Mouse (Mus musculus): Measurements from ENCODE around the gene Gps2. TPM values are rescaled to one million over a fixed set of nuclear protein-coding genes. Genes with fewer than 3 reads are reported as not detected.

The Gps2 gene
- polyA plus RNA-seq, 1 experiment from 2014 or later: 48.9 TPM

DNA sequence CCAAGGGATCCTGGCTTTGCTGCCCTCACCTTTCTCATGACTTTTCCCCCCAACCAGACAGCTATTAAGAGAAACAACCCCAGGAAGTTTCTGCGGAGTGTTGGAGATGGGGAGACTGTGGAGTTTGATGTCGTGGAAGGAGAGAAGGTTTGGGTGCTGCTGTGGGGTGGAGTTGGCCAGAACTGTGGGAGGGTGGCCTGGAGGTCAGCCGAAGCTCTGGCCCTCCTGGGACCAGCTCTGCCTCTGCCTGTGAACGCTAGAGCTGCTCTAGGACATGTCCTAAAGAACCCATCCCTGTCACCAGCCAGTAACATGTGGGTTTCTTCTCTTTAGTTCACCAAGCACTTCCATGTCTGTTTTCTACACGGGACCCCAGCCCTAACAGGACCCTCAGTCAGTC is 25.5 kb downstream of the Gps2 start:
- WGBS (ENCODE audit: insufficient replicate concordance): 64% methylated on average over 5 of the region's 5 CpGs
- H3K4me1 ChIP-seq (ENCODE audit: insufficient read depth): peaks cover 21% of the 10 kb centered on the region
- H3K9ac ChIP-seq (replicated peaks): no peak overlapping the region
- DNase-seq (no peak), ATAC-seq (no peak)
- peaks cover 58% of the 10 kb centered on the region for H3K27me3 ChIP-seq (ENCODE audit: insufficient read depth, low read length)
- no peak overlapping the region for H3K27ac ChIP-seq (ENCODE audit: low read depth)
- no peak overlapping the region for H3K4me2 ChIP-seq (ENCODE audit: low read depth, low read length)
- peaks cover 4% of the 10 kb centered on the region for H3K36me3 ChIP-seq (replicated peaks; ENCODE audit: insufficient read depth, low read length)
- H3K4me3 ChIP-seq (ENCODE audit: low read depth, low read length): no peak overlapping the region
- no peaks in the 10 kb centered on the region for H3K9me3 ChIP-seq (ENCODE audit: low read length)
- TF ChIP-seq EP300 (IDR thresholded peaks at IDR 0.05; ENCODE audit: low read depth): no peak
- no peak for TF ChIP-seq CTCF (IDR thresholded peaks at IDR 0.05; ENCODE audit: low read depth)

DNA sequence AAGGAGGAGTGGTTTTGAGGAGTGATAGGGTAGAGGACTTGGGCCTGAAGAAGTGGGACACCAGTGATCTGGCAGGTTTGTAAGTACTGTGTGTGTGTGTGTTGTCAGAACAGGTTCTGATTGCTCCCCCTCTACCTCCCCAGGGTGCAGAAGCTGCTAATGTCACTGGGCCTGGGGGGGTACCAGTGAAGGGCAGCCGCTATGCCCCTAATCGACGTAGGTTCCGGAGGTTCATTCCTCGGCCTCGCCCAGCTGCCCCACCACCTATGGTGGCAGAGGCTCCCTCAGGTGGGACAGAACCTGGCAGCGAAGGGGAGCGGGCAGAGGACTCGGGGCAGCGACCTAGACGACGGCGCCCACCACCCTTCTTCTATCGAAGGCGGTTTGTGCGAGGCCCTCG is 26.0 kb downstream of the Gps2 start:
- WGBS (ENCODE audit: insufficient replicate concordance): 90% methylated on average over 17 of the region's 17 CpGs
- TF ChIP-seq CTCF (IDR thresholded peaks at IDR 0.05; ENCODE audit: low read depth): no peak
- TF ChIP-seq EP300 (IDR thresholded peaks at IDR 0.05; ENCODE audit: low read depth): no peak

DNA sequence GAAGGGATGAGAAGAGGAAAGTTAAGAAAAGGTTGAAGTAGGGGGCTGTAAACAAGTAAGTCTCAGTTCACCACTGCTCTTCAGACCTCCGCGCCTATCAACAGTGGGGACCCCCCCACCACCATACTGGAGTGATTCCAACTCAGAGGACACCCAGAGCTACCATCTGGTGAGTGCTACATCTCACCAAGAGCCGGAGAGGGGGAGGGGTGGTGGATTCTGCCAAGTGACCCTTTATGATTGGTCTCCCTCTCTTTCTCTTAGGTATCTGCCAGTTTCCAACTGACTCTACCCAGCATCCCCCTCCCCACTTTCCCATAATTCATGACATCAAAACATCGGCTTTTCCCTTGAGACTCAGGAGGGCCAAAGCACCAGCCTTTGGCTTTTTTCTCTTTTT is 27.3 kb downstream of the Gps2 start:
- H3K9ac ChIP-seq (replicated peaks): no peak overlapping the region
- TF ChIP-seq CTCF (IDR thresholded peaks at IDR 0.05; ENCODE audit: low read depth) (no peak), EP300 (IDR thresholded peaks at IDR 0.05; ENCODE audit: low read depth) (no peak)
- DNase-seq (no peak), ATAC-seq (no peak)
- H3K27me3 ChIP-seq (ENCODE audit: insufficient read depth, low read length): peaks cover 40% of the 10 kb centered on the region
- no peaks in the 10 kb centered on the region for H3K9me3 ChIP-seq (ENCODE audit: low read length)
- H3K4me1 ChIP-seq (ENCODE audit: insufficient read depth): peaks cover 10% of the 10 kb centered on the region
- H3K36me3 ChIP-seq (replicated peaks; ENCODE audit: insufficient read depth, low read length): peaks cover 10% of the 10 kb centered on the region
- WGBS (ENCODE audit: insufficient replicate concordance): 83% methylated on average over 4 of the region's 4 CpGs
- no peak overlapping the region for H3K4me2 ChIP-seq (ENCODE audit: low read depth, low read length)
- no peak overlapping the region for H3K27ac ChIP-seq (ENCODE audit: low read depth)
- no peak overlapping the region for H3K4me3 ChIP-seq (ENCODE audit: low read depth, low read length)

More for the DNA sequence above, 26.0 kb downstream of the Gps2 start:
- Histone ChIP-seq H3K27me3 (ENCODE audit: insufficient read depth, low read length) (peaks cover 52% of the 10 kb centered on the region), H3K4me3 (ENCODE audit: low read depth, low read length) (no peak overlapping the region), H3K4me1 (ENCODE audit: insufficient read depth) (peaks cover 16% of the 10 kb centered on the region), H3K4me2 (ENCODE audit: low read depth, low read length) (no peak overlapping the region), H3K36me3 (replicated peaks; ENCODE audit: insufficient read depth, low read length) (peaks cover 6% of the 10 kb centered on the region), H3K27ac (ENCODE audit: low read depth) (no peak overlapping the region), H3K9ac (replicated peaks) (no peak overlapping the region), H3K9me3 (ENCODE audit: low read length) (no peaks in the 10 kb centered on the region)
- ATAC-seq (no peak), DNase-seq (no peak)

DNA sequence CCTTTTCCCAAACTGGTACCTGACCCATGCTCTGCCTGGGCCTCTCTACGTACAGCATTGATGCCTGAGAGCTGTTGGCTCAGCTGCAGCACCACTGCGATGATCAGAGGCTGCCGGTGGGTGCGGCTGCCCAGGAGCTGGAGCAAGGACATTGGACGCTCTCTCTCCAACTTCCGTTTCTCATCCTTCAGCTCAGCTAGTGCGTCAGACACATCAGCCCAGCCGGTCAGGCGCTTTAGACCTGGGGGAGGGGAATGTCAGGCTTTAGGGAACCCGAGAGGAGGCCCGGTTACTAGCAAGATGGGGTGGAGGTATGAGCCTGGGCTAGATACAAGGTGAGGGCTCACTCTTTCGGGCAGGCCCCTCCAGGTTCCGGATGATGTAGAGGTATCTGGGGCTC is 31.5 kb downstream of the Gps2 start:
- no peak overlapping the region; the same call in 1 of the 2 replicates for H3K9ac ChIP-seq (replicated peaks)

DNA sequence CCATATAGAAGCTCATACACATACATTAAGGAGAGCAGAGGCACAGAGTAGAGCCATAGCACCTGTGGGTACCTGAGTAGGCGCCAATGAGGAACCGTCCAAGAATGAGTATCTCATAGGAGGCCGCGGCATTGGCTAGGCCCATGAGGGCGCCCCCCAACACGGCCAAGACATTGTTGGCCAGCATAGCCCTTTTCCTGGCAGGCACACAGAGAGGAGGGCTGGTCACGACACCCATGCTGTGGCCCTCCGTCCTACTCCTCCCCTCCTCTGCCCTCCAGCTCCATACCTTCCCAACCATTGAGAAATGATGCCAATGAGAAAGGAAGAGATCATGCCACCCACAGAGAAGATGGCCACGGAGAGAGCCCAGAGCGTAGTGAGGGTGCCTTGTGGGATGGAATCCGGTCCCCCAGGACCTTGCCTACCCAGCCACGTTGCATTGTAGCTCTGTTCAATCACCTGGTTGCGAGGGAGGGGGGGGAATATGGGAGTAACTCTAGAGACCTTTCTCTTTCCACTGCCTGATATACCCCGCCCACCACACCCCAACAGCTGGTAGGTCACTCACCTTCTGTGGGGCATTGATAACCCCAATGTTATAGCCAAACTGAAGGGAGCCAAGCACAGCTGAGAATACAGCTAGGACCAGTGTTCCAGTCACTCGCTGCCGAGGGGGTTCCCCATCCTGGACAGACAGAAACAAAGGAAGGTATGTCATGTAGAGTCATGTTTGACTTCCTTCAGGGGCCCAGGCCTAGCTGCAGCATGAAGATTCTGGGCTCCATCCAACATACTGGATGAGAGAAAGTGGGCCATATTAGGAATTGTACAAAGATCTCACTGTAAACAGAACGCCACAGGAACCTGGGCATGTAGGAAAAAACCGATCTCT is 32.6 kb downstream of the Gps2 start:
- Histone ChIP-seq H3K36me3 (replicated peaks; ENCODE audit: insufficient read depth, low read length) (peaks cover 10% of the 10 kb centered on the region), H3K4me2 (ENCODE audit: low read depth, low read length) (peak overlapping the region; percentile 93), H3K27me3 (ENCODE audit: insufficient read depth, low read length) (peaks cover 22% of the 10 kb centered on the region; the same call in 1 of the 2 replicates), H3K9me3 (ENCODE audit: low read length) (no peaks in the 10 kb centered on the region), H3K27ac (ENCODE audit: low read depth) (peak overlapping the region; percentile 85), H3K4me1 (ENCODE audit: insufficient read depth) (peaks cover 20% of the 10 kb centered on the region), H3K4me3 (ENCODE audit: low read depth, low read length) (peak overlapping the region; percentile 73), H3K9ac (replicated peaks) (peak overlapping the region; percentile 78)
- TF ChIP-seq EP300 (IDR thresholded peaks at IDR 0.05; ENCODE audit: low read depth) (peak; percentile 85), CTCF (IDR thresholded peaks at IDR 0.05; ENCODE audit: low read depth) (no peak)
- ATAC-seq (peak; percentile 71), DNase-seq (peak; percentile 71)
- 82% methylated on average over 18 of the region's 18 CpGs for WGBS (ENCODE audit: insufficient replicate concordance)

More for the DNA sequence above, 31.5 kb downstream of the Gps2 start:
- H3K27ac ChIP-seq (ENCODE audit: low read depth): peak overlapping the region; percentile 85; the same call in 1 of the 2 replicates
- peaks cover 20% of the 10 kb centered on the region; the same call in 1 of the 2 replicates for H3K27me3 ChIP-seq (ENCODE audit: insufficient read depth, low read length)
- no peaks in the 10 kb centered on the region for H3K9me3 ChIP-seq (ENCODE audit: low read length)
- TF ChIP-seq CTCF (IDR thresholded peaks at IDR 0.05; ENCODE audit: low read depth) (no peak), EP300 (IDR thresholded peaks at IDR 0.05; ENCODE audit: low read depth) (no peak)
- H3K4me2 ChIP-seq (ENCODE audit: low read depth, low read length): peak overlapping the region; percentile 93
- peaks cover 10% of the 10 kb centered on the region for H3K36me3 ChIP-seq (replicated peaks; ENCODE audit: insufficient read depth, low read length)
- peaks cover 20% of the 10 kb centered on the region for H3K4me1 ChIP-seq (ENCODE audit: insufficient read depth)
- 82% methylated on average over 13 of the region's 13 CpGs for WGBS (ENCODE audit: insufficient replicate concordance)
- ATAC-seq (no peak), DNase-seq (no peak)
- peak overlapping the region; percentile 73 for H3K4me3 ChIP-seq (ENCODE audit: low read depth, low read length)

DNA sequence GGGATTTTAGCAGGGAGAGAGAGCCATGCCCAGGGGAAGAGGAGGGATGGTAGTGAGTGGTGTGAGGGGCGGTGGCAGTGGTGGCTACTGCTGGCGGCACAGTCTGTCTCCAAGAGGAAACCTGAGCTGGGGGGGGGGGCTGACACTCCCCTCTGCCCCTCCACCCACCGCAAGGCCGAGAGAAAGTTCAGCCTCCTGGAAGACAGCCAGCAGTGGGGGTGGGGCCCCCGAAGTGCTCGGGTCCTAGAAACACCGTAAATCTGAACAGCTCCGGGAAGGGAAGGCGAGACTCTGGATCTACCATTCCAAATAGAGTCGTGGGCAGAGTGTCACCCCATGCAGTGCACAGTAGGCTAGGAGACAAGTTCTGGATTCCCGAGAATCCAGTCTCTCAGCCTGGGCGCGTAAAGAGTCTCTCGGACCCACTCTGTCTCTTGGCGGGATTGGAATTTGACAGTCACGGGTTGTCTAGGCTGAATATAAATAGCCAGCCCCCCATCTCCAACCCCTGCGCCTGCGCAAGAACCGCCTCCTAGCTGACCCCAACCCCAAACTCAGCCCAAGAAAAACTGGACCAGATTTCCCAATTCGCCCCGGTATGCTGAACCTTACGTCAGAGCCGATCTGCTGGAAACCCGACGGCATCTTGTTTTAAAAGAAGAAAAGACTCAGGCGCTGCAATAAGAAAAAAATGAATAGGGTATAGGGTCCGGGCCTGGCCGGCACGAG is 33.8 kb downstream of the Gps2 start:
- peak overlapping the region; percentile 85 for H3K27ac ChIP-seq (ENCODE audit: low read depth)
- no peaks in the 10 kb centered on the region for H3K9me3 ChIP-seq (ENCODE audit: low read length)
- H3K9ac ChIP-seq (replicated peaks): peak overlapping the region; percentile 78
- 16% methylated on average over 29 of the region's 29 CpGs for WGBS (ENCODE audit: insufficient replicate concordance)
- peak; percentile 57 for DNase-seq
- peaks cover 30% of the 10 kb centered on the region; the same call in 1 of the 2 replicates for H3K27me3 ChIP-seq (ENCODE audit: insufficient read depth, low read length)
- no peak for TF ChIP-seq EP300 (IDR thresholded peaks at IDR 0.05; ENCODE audit: low read depth)
- no peak for TF ChIP-seq CTCF (IDR thresholded peaks at IDR 0.05; ENCODE audit: low read depth)
- no peak for ATAC-seq
- H3K4me3 ChIP-seq (ENCODE audit: low read depth, low read length): peak overlapping the region; percentile 73
- H3K4me1 ChIP-seq (ENCODE audit: insufficient read depth): peaks cover 20% of the 10 kb centered on the region
- H3K36me3 ChIP-seq (replicated peaks; ENCODE audit: insufficient read depth, low read length): peaks cover 10% of the 10 kb centered on the region
- H3K4me2 ChIP-seq (ENCODE audit: low read depth, low read length): peak overlapping the region; percentile 93
